Mouse (Mus musculus) heart, postnatal 0 days (tissue): Measurements from ENCODE around the gene Rabep2.

Experiments used
- CTCF ChIP-seq: IDR thresholded peaks from 2 replicates; pipeline ENCODE4 v1.5.1; 2016; ENCODE audit warnings: antibody characterized with exemption, control low read depth, low read depth
- EP300 ChIP-seq: IDR thresholded peaks from 2 replicates; pipeline ENCODE4 v1.6.1; 2016; ENCODE audit warnings: antibody characterized with exemption, low read depth

DNA sequence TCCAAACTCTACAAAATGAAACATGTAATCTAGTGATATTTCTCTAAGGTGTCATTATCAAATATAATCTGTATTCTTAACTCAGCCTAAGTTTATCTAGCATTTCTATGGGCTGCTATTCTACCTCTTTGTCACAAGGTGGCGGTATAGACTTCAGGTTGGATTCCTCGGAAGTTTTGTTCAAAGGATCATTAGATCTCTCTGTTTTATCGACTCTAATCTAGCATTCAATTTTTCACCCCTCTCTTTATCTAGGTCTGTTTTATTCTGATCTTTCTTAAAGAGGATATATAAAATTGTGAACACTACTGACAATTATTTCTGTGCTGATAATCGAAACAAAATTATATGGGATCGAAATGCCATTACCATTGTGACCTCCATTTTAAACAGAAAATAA lies 53.1 kb downstream of the Rabep2 start:
- TF ChIP-seq CTCF (peak; percentile 59), EP300 (no peak)
